Mouse (Mus musculus) lung, adult 2 months (tissue): ENCODE results near the gene Rnf220.

Experiments used
- CTCF ChIP-seq: fragments of 200-500 bp; IDR thresholded peaks from 2 replicates; pipeline ENCODE4 v1.5.1; 2011; ENCODE audit warnings: mild to moderate bottlenecking, low read length, control low read depth; ENCODE audit not compliant: insufficient read depth
- POLR2A ChIP-seq: fragments of 200-500 bp; IDR thresholded peaks from 2 replicates; pipeline ENCODE4 v1.6.1; 2011; ENCODE audit warnings: low read depth, mild to moderate bottlenecking, control low read depth, low read length, borderline replicate concordance; ENCODE audit errors: extremely low read depth

DNA sequence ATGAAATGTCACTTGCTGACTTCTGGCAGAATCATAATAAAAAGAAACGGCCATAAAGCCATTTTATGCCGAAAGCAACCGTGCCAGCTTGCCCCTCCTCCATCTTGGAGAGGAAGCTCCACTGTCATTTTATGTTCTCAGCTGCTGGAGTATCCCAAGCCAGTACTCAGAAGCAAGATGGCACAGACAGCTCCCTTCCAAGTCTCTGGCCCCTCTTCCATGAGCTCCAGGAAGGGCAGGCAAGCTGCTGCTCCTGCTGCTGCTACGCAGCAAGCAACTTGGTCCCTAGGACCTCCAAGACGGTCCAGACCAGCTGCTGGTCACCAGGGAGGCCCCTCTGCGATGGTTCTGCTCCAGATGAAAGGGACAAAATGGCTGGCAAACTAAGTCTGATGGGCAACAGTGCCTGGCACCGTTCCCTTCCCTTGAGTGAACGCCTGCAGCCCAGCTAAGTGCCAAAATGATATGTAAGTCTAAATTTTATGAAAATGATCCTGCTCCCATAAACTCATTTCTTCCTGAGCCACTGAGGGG lies 216.4 kb downstream of the Rnf220 start:
- no peak for TF ChIP-seq CTCF
- no peak for TF ChIP-seq POLR2A
